Mouse (Mus musculus) heart, postnatal 25 days (tissue): ENCODE results near the gene Zfp598. TPM values are rescaled to one million over a fixed set of nuclear protein-coding genes. Genes with fewer than 3 reads are reported as not detected.

Source experiments
- DNase-seq: peaks from one replicate; pipeline ENCODE4 v3.0.0; 2022; ENCODE audit warnings: low spot score
- intact Hi-C: fragments of 180-260 bp; cut with DNase I; formaldehyde crosslinking; loops from one replicate; pipeline ENCODE4 v1.15.1; 2025
- total RNA-seq, 2 experiments: library from RNA; stranded (reverse); gene quantifications; 2 replicates each; pipeline ENCODE4 v1.2.3; 2021

The Zfp598 gene
- total RNA-seq, 2 experiments from 2014 or later = 17.5 to 17.9 TPM

GRCm38 (mm10) chr17:24674277-24674676 is 4.8 kb downstream of the Zfp598 start:
- intact Hi-C loops = loop anchor here (5.0 kb wide), 1 partner anchor 197 kb away; the partner anchor contains the start of gene Mlst8
- DNase-seq = no peak

GRCm38 (mm10) chr17:24676187-24676586 is 6.7 kb downstream of the Zfp598 start:
- intact Hi-C loops = loop anchor here (1.0 kb wide), 1 partner anchor 31 kb away; the partner anchor contains the start of gene Tbl3
- DNase-seq = no peak

- intact Hi-C loops = loop anchor here (1.0 kb wide), 1 partner anchor 30 kb away; the partner anchor contains the start of gene Tbl3
- no peak for DNase-seq
Observed at GRCm38 (mm10) chr17:24676877-24677276, 7.4 kb downstream of the Zfp598 start.

- intact Hi-C loops = no loop called here
- no peak for DNase-seq
Observed at GRCm38 (mm10) chr17:24677500-24678080, 8.1 kb downstream of the Zfp598 start.

GRCm38 (mm10) chr17:24686514-24686913 is 17.0 kb downstream of the Zfp598 start:
- intact Hi-C loops = no loop called here
- DNase-seq = no peak

- DNase-seq = no peak
- intact Hi-C loops = no loop called here
Observed at GRCm38 (mm10) chr17:24687146-24687595, 17.7 kb downstream of the Zfp598 start.

- intact Hi-C loops = no loop called here
- no peak for DNase-seq
Observed at GRCm38 (mm10) chr17:24687599-24687998, 18.1 kb downstream of the Zfp598 start.

- DNase-seq = no peak
- intact Hi-C loops = no loop called here
Observed at GRCm38 (mm10) chr17:24689251-24690081, 20.0 kb downstream of the Zfp598 start, which contains the start of gene Syngr3. TSS of gene Syngr3 (minus strand) at chr17:24689955.

- intact Hi-C loops = no loop called here
- no peak for DNase-seq
Observed at GRCm38 (mm10) chr17:24692385-24692784, 22.9 kb downstream of the Zfp598 start.

GRCm38 (mm10) chr17:24695326-24696010 is 26.0 kb downstream of the Zfp598 start:
- DNase-seq = no peak
- intact Hi-C loops = no loop called here

GRCm38 (mm10) chr17:24696011-24696697 is 26.7 kb downstream of the Zfp598 start, which contains the start of the genes Gfer and Noxo1:
TSS of gene Gfer (minus strand) at chr17:24696156.
TSS of gene Noxo1 (plus strand) at chr17:24696234.
- peak; percentile 79 for DNase-seq
- intact Hi-C loops = no loop called here

- intact Hi-C loops = no loop called here
- no peak for DNase-seq
Observed at GRCm38 (mm10) chr17:24697985-24698384, 28.5 kb downstream of the Zfp598 start.

- intact Hi-C loops = no loop called here
- DNase-seq = no peak
Observed at GRCm38 (mm10) chr17:24698715-24699114, 29.2 kb downstream of the Zfp598 start.

- DNase-seq = no peak
- intact Hi-C loops = no loop called here
Observed at GRCm38 (mm10) chr17:24699473-24699872, 30.0 kb downstream of the Zfp598 start.

GRCm38 (mm10) chr17:24701251-24701650 is 31.8 kb downstream of the Zfp598 start:
- intact Hi-C loops = no loop called here
- no peak for DNase-seq

GRCm38 (mm10) chr17:24705821-24706220 is 36.3 kb downstream of the Zfp598 start:
- DNase-seq = no peak
- intact Hi-C loops = no loop called here

- intact Hi-C loops = loop anchor here (1.0 kb wide), 1 partner anchor 31 kb away; no protein-coding TSS in a partner anchor
- DNase-seq = peak; percentile 85
Observed at GRCm38 (mm10) chr17:24706982-24707800, 37.7 kb downstream of the Zfp598 start, which contains the start of gene Tbl3. TSS of gene Tbl3 (minus strand) at chr17:24707660.

- no peak for DNase-seq
- intact Hi-C loops = loop anchor here (1.0 kb wide), 1 partner anchor 32 kb away; no protein-coding TSS in a partner anchor
Observed at GRCm38 (mm10) chr17:24707801-24708425, 38.4 kb downstream of the Zfp598 start.
